Mouse (Mus musculus): Measurements from ENCODE around the gene Serpinb13. TPM values are rescaled to one million over a fixed set of nuclear protein-coding genes. Genes with fewer than 3 reads are reported as not detected.

The Serpinb13 gene
- polyA plus RNA-seq (2021; fragmentation: Nextera tagmentation): not detected in 2 replicates
- long read RNA-seq, experiment 1: 0 reads
- long read RNA-seq, experiment 2: 0 reads

DNA sequence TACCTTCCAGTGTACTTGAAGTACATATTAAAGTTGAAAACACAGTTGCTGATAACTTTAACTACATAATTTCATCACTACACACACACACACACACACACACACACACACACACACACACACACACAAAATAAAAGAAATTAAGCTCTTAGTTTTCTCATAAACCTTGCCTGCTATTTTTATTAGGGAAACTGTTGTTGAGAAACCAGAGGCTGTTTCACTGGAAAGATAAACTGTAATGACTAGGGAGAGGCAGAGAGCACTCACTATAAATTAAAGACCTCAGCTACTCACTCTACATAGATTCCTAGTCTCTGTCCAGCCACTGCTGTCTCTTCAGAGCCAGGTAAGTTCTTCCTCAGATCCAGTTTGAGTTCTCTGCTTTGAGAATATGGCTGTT is at the start of gene Serpinb13:
TSS of gene Serpinb13 (plus strand) at position 301 of the 400 bp plus-strand sequence.

DNA sequence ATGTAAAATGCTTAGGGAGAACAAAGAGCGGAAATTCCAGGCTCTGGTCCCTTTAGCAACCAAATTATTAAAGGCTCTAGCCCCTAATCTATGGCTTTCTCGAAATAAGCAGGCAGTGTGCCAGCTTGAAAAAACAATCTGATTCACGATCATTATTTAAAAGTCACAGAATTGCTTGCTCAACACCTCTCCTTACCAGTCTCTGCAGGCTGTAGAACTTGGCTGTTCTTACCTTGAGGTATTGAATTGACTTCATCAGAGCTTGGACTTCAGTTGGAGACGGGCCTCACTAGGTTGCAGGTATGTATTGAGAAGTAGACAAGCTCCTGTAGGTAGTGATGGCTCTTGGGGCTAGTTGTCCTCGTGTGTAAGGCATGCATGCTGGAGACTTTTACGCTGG is 46.5 kb upstream of the Serpinb13 start, which contains the start of gene Serpinb12:
TSS of gene Serpinb12 (plus strand) at position 185 of the 400 bp plus-strand sequence.

Other genes starting within 250 kb of the Serpinb13 start
- 10.0 and 11.5 TPM in 2 replicates for gene Kdsr, start 221.3 kb upstream of the Serpinb13 start, polyA plus RNA-seq (2021; fragmentation: Nextera tagmentation)
- 21.1 and 24.5 TPM in 2 replicates for gene Vps4b, start 184.3 kb upstream of the Serpinb13 start, polyA plus RNA-seq (2021; fragmentation: Nextera tagmentation)
- gene Serpinb5, start 119.8 kb upstream of the Serpinb13 start, polyA plus RNA-seq (2021; fragmentation: Nextera tagmentation): 0.40 TPM in 1 of 2 replicates, not detected in the other
- gene Serpinb12, start 46.5 kb upstream of the Serpinb13 start, polyA plus RNA-seq (2021; fragmentation: Nextera tagmentation): not detected in 2 replicates
- gene Serpinb3a, start 71.3 kb downstream of the Serpinb13 start, polyA plus RNA-seq (2021; fragmentation: Nextera tagmentation): not detected in 2 replicates
- not detected in 2 replicates for gene Serpinb3d, start 102.5 kb downstream of the Serpinb13 start, polyA plus RNA-seq (2021; fragmentation: Nextera tagmentation)